Mouse (Mus musculus): Measurements from ENCODE around the gene Cables2. TPM values are rescaled to one million over a fixed set of nuclear protein-coding genes. Genes with fewer than 3 reads are reported as not detected.

Gene Cables2
- polyA plus RNA-seq, 1 experiment: 7.9 TPM

GRCm38 (mm10) chr2:180311147-180311546 is 37.9 kb upstream of the Cables2 start:
- Histone ChIP-seq H3K27me3 (ENCODE audit: control insufficient read depth, insufficient read depth, insufficient read length) (peaks cover 42% of the 10 kb centered on the region), H3K79me3 (ENCODE audit: low read depth) (no peaks in the 10 kb centered on the region), H3ac (ENCODE audit: control insufficient read depth, insufficient read length, low read depth) (no peak overlapping the region), H3K4me3 (ENCODE audit: insufficient read depth, poor library complexity, severe bottlenecking) (no peak overlapping the region), H3K79me2 (ENCODE audit: control insufficient read depth, insufficient read depth) (no peaks in the 10 kb centered on the region), H3K36me3 (ENCODE audit: control insufficient read depth, insufficient read depth) (no peaks in the 10 kb centered on the region)
- no peak for TF ChIP-seq CEBPB (IDR thresholded peaks at IDR 0.05; ENCODE audit: low read depth)
- TF ChIP-seq MYOD1 (IDR thresholded peaks at IDR 0.05; ENCODE audit: control insufficient read depth, insufficient read length, low read depth): no peak
- TF ChIP-seq FOSL1 (IDR thresholded peaks at IDR 0.05; ENCODE audit: insufficient read depth, low read length, poor library complexity, severe bottlenecking): no peak
- TF ChIP-seq MYOG (IDR thresholded peaks at IDR 0.05; ENCODE audit: control insufficient read depth, extremely low read depth, insufficient read length): no peak
- no peak for TF ChIP-seq MAX (IDR thresholded peaks at IDR 0.05)
- TF ChIP-seq CTCF (IDR thresholded peaks at IDR 0.05; ENCODE audit: control insufficient read depth, insufficient read depth, insufficient read length): no peak
- no peak for TF ChIP-seq USF1 (IDR thresholded peaks at IDR 0.05; ENCODE audit: low read depth)

DNA sequence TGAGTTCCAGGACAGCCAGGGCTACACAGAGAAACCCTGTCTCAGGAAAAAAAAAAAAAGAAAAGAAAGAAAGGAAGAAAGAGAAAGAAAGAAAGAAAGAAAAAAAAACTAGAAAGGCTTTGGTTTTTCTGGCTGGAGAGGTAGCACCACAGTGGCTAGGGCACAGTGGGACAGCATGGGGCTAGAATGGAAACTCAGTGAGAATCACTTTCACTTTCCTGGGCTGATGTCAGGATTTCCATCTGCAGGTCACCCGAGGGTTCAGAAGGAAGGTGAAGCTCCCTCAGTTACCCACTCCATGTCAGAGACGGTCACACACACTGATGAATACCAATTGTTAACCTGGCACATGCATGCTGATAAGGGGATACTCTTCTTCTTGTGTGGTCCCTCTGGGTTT is 34.4 kb upstream of the Cables2 start:
- no peaks in the 10 kb centered on the region for H3K36me3 ChIP-seq (ENCODE audit: control insufficient read depth, insufficient read depth)
- H3K27me3 ChIP-seq (ENCODE audit: control insufficient read depth, insufficient read depth, insufficient read length): peaks cover 48% of the 10 kb centered on the region
- no peaks in the 10 kb centered on the region for H3K79me3 ChIP-seq (ENCODE audit: low read depth)
- H3K79me2 ChIP-seq (ENCODE audit: control insufficient read depth, insufficient read depth): no peaks in the 10 kb centered on the region
- H3ac ChIP-seq (ENCODE audit: control insufficient read depth, insufficient read length, low read depth): no peak overlapping the region
- H3K4me3 ChIP-seq (ENCODE audit: insufficient read depth, poor library complexity, severe bottlenecking): no peak overlapping the region
- TF ChIP-seq CTCF (IDR thresholded peaks at IDR 0.05; ENCODE audit: control insufficient read depth, insufficient read depth, insufficient read length): no peak
- no peak for TF ChIP-seq USF1 (IDR thresholded peaks at IDR 0.05; ENCODE audit: low read depth)
- TF ChIP-seq CEBPB (IDR thresholded peaks at IDR 0.05; ENCODE audit: low read depth): no peak

- Histone ChIP-seq H3K36me3 (ENCODE audit: control insufficient read depth, insufficient read depth) (no peaks in the 10 kb centered on the region), H3K79me3 (ENCODE audit: low read depth) (no peaks in the 10 kb centered on the region), H3ac (ENCODE audit: control insufficient read depth, insufficient read length, low read depth) (no peak overlapping the region), H3K4me3 (ENCODE audit: insufficient read depth, poor library complexity, severe bottlenecking) (no peak overlapping the region), H3K27me3 (ENCODE audit: control insufficient read depth, insufficient read depth, insufficient read length) (peaks cover 46% of the 10 kb centered on the region), H3K79me2 (ENCODE audit: control insufficient read depth, insufficient read depth) (no peaks in the 10 kb centered on the region)
- no peak for TF ChIP-seq MYOG (IDR thresholded peaks at IDR 0.05; ENCODE audit: control insufficient read depth, extremely low read depth, insufficient read length)
- no peak for TF ChIP-seq CTCF (IDR thresholded peaks at IDR 0.05; ENCODE audit: control insufficient read depth, insufficient read depth, insufficient read length)
Observed at GRCm38 (mm10) chr2:180306423-180307168, 33.3 kb upstream of the Cables2 start.

GRCm38 (mm10) chr2:180306009-180306408 is 32.7 kb upstream of the Cables2 start:
- no peaks in the 10 kb centered on the region for H3K36me3 ChIP-seq (ENCODE audit: control insufficient read depth, insufficient read depth)
- TF ChIP-seq FOSL1 (IDR thresholded peaks at IDR 0.05; ENCODE audit: insufficient read depth, low read length, poor library complexity, severe bottlenecking): no peak
- TF ChIP-seq MAX (IDR thresholded peaks at IDR 0.05): no peak
- no peak for TF ChIP-seq CTCF (IDR thresholded peaks at IDR 0.05; ENCODE audit: control insufficient read depth, insufficient read depth, insufficient read length)
- no peak for TF ChIP-seq CEBPB (IDR thresholded peaks at IDR 0.05; ENCODE audit: low read depth)
- TF ChIP-seq MYOG (IDR thresholded peaks at IDR 0.05; ENCODE audit: control insufficient read depth, extremely low read depth, insufficient read length): no peak
- TF ChIP-seq USF1 (IDR thresholded peaks at IDR 0.05; ENCODE audit: low read depth): no peak
- no peak for TF ChIP-seq MYOD1 (IDR thresholded peaks at IDR 0.05; ENCODE audit: control insufficient read depth, insufficient read length, low read depth)
- no peaks in the 10 kb centered on the region for H3K79me2 ChIP-seq (ENCODE audit: control insufficient read depth, insufficient read depth)
- peaks cover 40% of the 10 kb centered on the region for H3K27me3 ChIP-seq (ENCODE audit: control insufficient read depth, insufficient read depth, insufficient read length)
- H3K4me3 ChIP-seq (ENCODE audit: insufficient read depth, poor library complexity, severe bottlenecking): no peak overlapping the region
- no peak overlapping the region for H3ac ChIP-seq (ENCODE audit: control insufficient read depth, insufficient read length, low read depth)
- no peaks in the 10 kb centered on the region for H3K79me3 ChIP-seq (ENCODE audit: low read depth)

- H3K4me3 ChIP-seq (ENCODE audit: insufficient read depth, poor library complexity, severe bottlenecking): no peak overlapping the region
- H3K36me3 ChIP-seq (ENCODE audit: control insufficient read depth, insufficient read depth): no peaks in the 10 kb centered on the region
- H3K79me3 ChIP-seq (ENCODE audit: low read depth): no peaks in the 10 kb centered on the region
- H3ac ChIP-seq (ENCODE audit: control insufficient read depth, insufficient read length, low read depth): no peak overlapping the region
- H3K79me2 ChIP-seq (ENCODE audit: control insufficient read depth, insufficient read depth): no peaks in the 10 kb centered on the region
- TF ChIP-seq MYOD1 (IDR thresholded peaks at IDR 0.05; ENCODE audit: control insufficient read depth, insufficient read length, low read depth) (no peak), CEBPB (IDR thresholded peaks at IDR 0.05; ENCODE audit: low read depth) (no peak), CTCF (IDR thresholded peaks at IDR 0.05; ENCODE audit: control insufficient read depth, insufficient read depth, insufficient read length) (no peak), MYOG (IDR thresholded peaks at IDR 0.05; ENCODE audit: control insufficient read depth, extremely low read depth, insufficient read length) (no peak), FOSL1 (IDR thresholded peaks at IDR 0.05; ENCODE audit: insufficient read depth, low read length, poor library complexity, severe bottlenecking) (no peak), MAX (IDR thresholded peaks at IDR 0.05) (no peak), USF1 (IDR thresholded peaks at IDR 0.05; ENCODE audit: low read depth) (no peak)
- H3K27me3 ChIP-seq (ENCODE audit: control insufficient read depth, insufficient read depth, insufficient read length): peaks cover 39% of the 10 kb centered on the region
Observed at GRCm38 (mm10) chr2:180305490-180305889, 32.2 kb upstream of the Cables2 start.

- no peaks in the 10 kb centered on the region for H3K79me2 ChIP-seq (ENCODE audit: control insufficient read depth, insufficient read depth)
- H3K36me3 ChIP-seq (ENCODE audit: control insufficient read depth, insufficient read depth): no peaks in the 10 kb centered on the region
- no peak overlapping the region for H3K4me3 ChIP-seq (ENCODE audit: insufficient read depth, poor library complexity, severe bottlenecking)
- H3K27me3 ChIP-seq (ENCODE audit: control insufficient read depth, insufficient read depth, insufficient read length): peaks cover 30% of the 10 kb centered on the region
- TF ChIP-seq CEBPB (IDR thresholded peaks at IDR 0.05; ENCODE audit: low read depth): no peak
- no peak for TF ChIP-seq MAX (IDR thresholded peaks at IDR 0.05)
- H3K79me3 ChIP-seq (ENCODE audit: low read depth): no peaks in the 10 kb centered on the region
- no peak overlapping the region for H3ac ChIP-seq (ENCODE audit: control insufficient read depth, insufficient read length, low read depth)
Observed at GRCm38 (mm10) chr2:180304554-180304953, 31.3 kb upstream of the Cables2 start.
